Mouse (Mus musculus): ENCODE results near the gene Fam221a. TPM values are rescaled to one million over a fixed set of nuclear protein-coding genes. Genes with fewer than 3 reads are reported as not detected.
A peak's percentile ranks its signal among the peaks of the same experiment; 100 is the strongest.
"Not testable (repeated sequence)": the region's sequence is repeated elsewhere in the genome, so short reads cannot be mapped to it uniquely, and the experiment has no call there.

Gene Fam221a
- total and polyA plus RNA-seq, 2 experiments from 2014 or later: 3.2 to 4.8 TPM

- 60% methylated on average over 2 of the region's 2 CpGs for WGBS
- ATAC-seq (no peak), DNase-seq (no peak)
- no peaks in the 10 kb centered on the region for H3K36me3 ChIP-seq (ENCODE audit: insufficient read depth)
- no peaks in the 10 kb centered on the region for H3K4me1 ChIP-seq (ENCODE audit: insufficient read depth)
- H3K4me3 ChIP-seq (ENCODE audit: low read depth, low read length): no peak overlapping the region
- no peak overlapping the region for H3K27ac ChIP-seq (ENCODE audit: low read depth, low read length)
- H3K9me3 ChIP-seq (ENCODE audit: low read length): no peaks in the 10 kb centered on the region
- H3K9ac ChIP-seq: no peak overlapping the region
- H3K4me2 ChIP-seq (ENCODE audit: low read depth): no peak overlapping the region
- no peak for TF ChIP-seq CTCF (IDR thresholded peaks at IDR 0.05; ENCODE audit: low read depth)
- H3K27me3 ChIP-seq (ENCODE audit: insufficient read depth, low read length): no peaks in the 10 kb centered on the region
These were observed 6.4 kb downstream of the Fam221a start for GRCm38 (mm10) chr6:49373943-49374342.

- no peak for TF ChIP-seq CTCF (IDR thresholded peaks at IDR 0.05; ENCODE audit: low read depth)
- peak; percentile 4 for DNase-seq
- 62% methylated on average over 12 of the region's 12 CpGs for WGBS
- H3K27me3 ChIP-seq (ENCODE audit: insufficient read depth, low read length): no peaks in the 10 kb centered on the region
- no peak overlapping the region for H3K4me3 ChIP-seq (ENCODE audit: low read depth, low read length)
- H3K4me2 ChIP-seq (ENCODE audit: low read depth): no peak overlapping the region
- no peak overlapping the region for H3K27ac ChIP-seq (ENCODE audit: low read depth, low read length)
- no peaks in the 10 kb centered on the region for H3K9me3 ChIP-seq (ENCODE audit: low read length)
- H3K36me3 ChIP-seq (ENCODE audit: insufficient read depth): no peaks in the 10 kb centered on the region
- H3K9ac ChIP-seq: no peak overlapping the region
- H3K4me1 ChIP-seq (ENCODE audit: insufficient read depth): no peaks in the 10 kb centered on the region
- no peak for ATAC-seq
These were observed 10.8 kb downstream of the Fam221a start for GRCm38 (mm10) chr6:49378328-49378727.

- TF ChIP-seq CTCF (IDR thresholded peaks at IDR 0.05; ENCODE audit: low read depth): no peak
- H3K4me2 ChIP-seq (ENCODE audit: low read depth): no peak overlapping the region
- no peaks in the 10 kb centered on the region for H3K27me3 ChIP-seq (ENCODE audit: insufficient read depth, low read length)
- no peak overlapping the region for H3K9ac ChIP-seq
- H3K9me3 ChIP-seq (ENCODE audit: low read length): no peaks in the 10 kb centered on the region
- ATAC-seq (no peak), DNase-seq (no peak)
- no peaks in the 10 kb centered on the region for H3K4me1 ChIP-seq (ENCODE audit: insufficient read depth)
- WGBS: 63% methylated on average over 1 of the region's 1 CpGs
- H3K36me3 ChIP-seq (ENCODE audit: insufficient read depth): no peaks in the 10 kb centered on the region
- H3K27ac ChIP-seq (ENCODE audit: low read depth, low read length): no peak overlapping the region
- no peak overlapping the region for H3K4me3 ChIP-seq (ENCODE audit: low read depth, low read length)
These were observed 26.7 kb downstream of the Fam221a start for GRCm38 (mm10) chr6:49394276-49394675.

GRCm38 (mm10) chr6:49395316-49395715 lies 27.8 kb downstream of the Fam221a start, which contains the start of gene Stk31:
Gene Stk31, plus strand, starts transcription at chr6:49395604.
- Histone ChIP-seq H3K27me3 (ENCODE audit: insufficient read depth, low read length) (no peaks in the 10 kb centered on the region), H3K27ac (ENCODE audit: low read depth, low read length) (no peak within 1 kb of the TSS), H3K4me2 (ENCODE audit: low read depth) (no peak within 1 kb of the TSS), H3K4me1 (ENCODE audit: insufficient read depth) (no peaks in the 10 kb centered on the region), H3K36me3 (ENCODE audit: insufficient read depth) (no peaks in the 10 kb centered on the region), H3K4me3 (ENCODE audit: low read depth, low read length) (no peak within 1 kb of the TSS), H3K9ac (no peak within 1 kb of the TSS), H3K9me3 (ENCODE audit: low read length) (no peaks in the 10 kb centered on the region)
- 90% methylated on average over 34 of the region's 34 CpGs for WGBS
- ATAC-seq (no peak), DNase-seq (no peak)
- TF ChIP-seq CTCF (IDR thresholded peaks at IDR 0.05; ENCODE audit: low read depth): no peak

GRCm38 (mm10) chr6:49397466-49397865 lies 29.9 kb downstream of the Fam221a start:
- Histone ChIP-seq H3K4me3 (ENCODE audit: low read depth, low read length) (no peak overlapping the region), H3K36me3 (ENCODE audit: insufficient read depth) (no peaks in the 10 kb centered on the region), H3K9ac (no peak overlapping the region), H3K27me3 (ENCODE audit: insufficient read depth, low read length) (no peaks in the 10 kb centered on the region), H3K9me3 (ENCODE audit: low read length) (no peaks in the 10 kb centered on the region), H3K27ac (ENCODE audit: low read depth, low read length) (no peak overlapping the region), H3K4me1 (ENCODE audit: insufficient read depth) (no peaks in the 10 kb centered on the region), H3K4me2 (ENCODE audit: low read depth) (no peak overlapping the region)
- peak; percentile 44 for DNase-seq
- peak; percentile 68 for TF ChIP-seq CTCF (IDR thresholded peaks at IDR 0.05; ENCODE audit: low read depth)
- no peak for ATAC-seq

- no peak overlapping the region for H3K9ac ChIP-seq
- no peak overlapping the region for H3K4me3 ChIP-seq (ENCODE audit: low read depth, low read length)
- H3K27ac ChIP-seq (ENCODE audit: low read depth, low read length): no peak overlapping the region
- no peaks in the 10 kb centered on the region for H3K4me1 ChIP-seq (ENCODE audit: insufficient read depth)
- ATAC-seq (no peak), DNase-seq (peak; percentile 50)
- H3K4me2 ChIP-seq (ENCODE audit: low read depth): no peak overlapping the region
- H3K36me3 ChIP-seq (ENCODE audit: insufficient read depth): no peaks in the 10 kb centered on the region
- no peaks in the 10 kb centered on the region for H3K9me3 ChIP-seq (ENCODE audit: low read length)
- peak; percentile 62 for TF ChIP-seq CTCF (IDR thresholded peaks at IDR 0.05; ENCODE audit: low read depth)
- H3K27me3 ChIP-seq (ENCODE audit: insufficient read depth, low read length): no peaks in the 10 kb centered on the region
These were observed 30.8 kb downstream of the Fam221a start for GRCm38 (mm10) chr6:49398365-49398764.

- H3K4me1 ChIP-seq (ENCODE audit: insufficient read depth): no peaks in the 10 kb centered on the region
- H3K36me3 ChIP-seq (ENCODE audit: insufficient read depth): no peaks in the 10 kb centered on the region
- no peak for ATAC-seq
- DNase-seq: no peak
- H3K4me3 ChIP-seq (ENCODE audit: low read depth, low read length): no peak overlapping the region
- TF ChIP-seq CTCF (IDR thresholded peaks at IDR 0.05; ENCODE audit: low read depth): no peak
- no peaks in the 10 kb centered on the region for H3K27me3 ChIP-seq (ENCODE audit: insufficient read depth, low read length)
- H3K4me2 ChIP-seq (ENCODE audit: low read depth): no peak overlapping the region
- H3K9me3 ChIP-seq (ENCODE audit: low read length): no peaks in the 10 kb centered on the region
- WGBS: 79% methylated on average over 3 of the region's 3 CpGs
- H3K27ac ChIP-seq (ENCODE audit: low read depth, low read length): no peak overlapping the region
- H3K9ac ChIP-seq: no peak overlapping the region
These were observed 43.3 kb downstream of the Fam221a start for GRCm38 (mm10) chr6:49410830-49411229.

GRCm38 (mm10) chr6:49412967-49413366 lies 45.4 kb downstream of the Fam221a start:
- H3K4me2 ChIP-seq (ENCODE audit: low read depth); ATAC-seq; H3K27ac ChIP-seq (ENCODE audit: low read depth, low read length); H3K27me3 ChIP-seq (ENCODE audit: insufficient read depth, low read length); H3K9me3 ChIP-seq (ENCODE audit: low read length); H3K36me3 ChIP-seq (ENCODE audit: insufficient read depth); H3K4me3 ChIP-seq (ENCODE audit: low read depth, low read length); H3K9ac ChIP-seq; DNase-seq; H3K4me1 ChIP-seq (ENCODE audit: insufficient read depth): not testable (repeated sequence)
- 51% methylated on average over 2 of the region's 2 CpGs for WGBS
